Mouse (Mus musculus): ENCODE measurements at regions not wholly inside any gene's neighbourhood (a gene's known extent, or its start where the extent isn't known, plus 50 kb on each side); places are given as distances from the start of the nearest gene placed in this dataset.

DNA sequence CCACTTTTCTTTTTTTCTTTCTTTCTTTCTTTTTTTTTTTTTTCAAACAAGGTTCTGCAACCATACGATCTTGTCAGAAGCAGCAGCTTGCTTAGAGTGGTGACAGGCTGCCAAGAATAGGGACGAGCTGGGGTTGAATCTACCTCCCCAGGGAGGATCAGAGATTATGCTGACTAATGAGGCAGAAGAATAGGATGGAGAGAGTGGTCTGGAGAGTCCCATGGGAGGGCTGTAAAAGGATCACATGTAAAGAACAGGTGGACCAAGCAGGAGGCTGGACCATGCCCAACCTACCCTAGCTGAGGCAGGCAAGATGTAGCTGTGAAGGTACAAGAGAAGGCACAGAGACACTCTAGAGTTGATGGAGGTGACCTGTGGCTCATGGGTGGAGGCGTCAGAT, 274.4 kb upstream of the Trpc7 start:
- Histone ChIP-seq H3K27me3 (replicated peaks; ENCODE audit: control insufficient read depth, insufficient read depth, low read length) (no peaks in the 10 kb centered on the region), H3K27ac (ENCODE audit: low read length) (no peak overlapping the region), H3K4me2 (ENCODE audit: low read length) (no peak overlapping the region), H3K4me3 (replicated peaks; ENCODE audit: low read length) (no peak overlapping the region), H3K9me3 (ENCODE audit: control insufficient read depth, low read length) (no peaks in the 10 kb centered on the region), H3K4me1 (replicated peaks; ENCODE audit: control insufficient read depth, insufficient read depth, low read length) (no peaks in the 10 kb centered on the region), H3K36me3 (ENCODE audit: control insufficient read depth, insufficient read depth) (no peaks in the 10 kb centered on the region), H3K9ac (replicated peaks; ENCODE audit: low read depth, low read length) (no peak overlapping the region)
- WGBS, result 52% methylated on average over 3 of the region's 3 CpGs
- ATAC-seq, result no peak

DNA sequence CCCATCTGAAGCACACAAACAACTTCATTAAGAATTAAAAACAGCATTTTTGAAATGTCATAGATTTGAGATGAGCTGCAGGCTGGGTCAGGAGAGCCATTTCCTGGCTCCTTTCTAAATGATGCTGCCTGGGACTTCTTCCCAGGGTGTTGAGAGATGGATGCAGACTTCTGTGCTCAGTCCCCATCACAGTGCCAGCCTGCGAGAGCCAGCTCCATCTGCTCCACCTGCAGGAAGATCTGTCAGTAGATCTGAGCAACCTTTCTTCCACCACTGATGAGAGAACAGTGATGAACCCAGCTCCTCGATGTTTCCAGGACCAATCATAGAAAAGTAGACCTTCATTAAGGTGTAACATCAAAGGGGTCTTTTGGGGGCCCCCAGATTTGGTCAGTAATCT, 273.8 kb upstream of the Trpc7 start:
- Histone ChIP-seq H3K9ac (replicated peaks; ENCODE audit: low read depth, low read length) (no peak overlapping the region), H3K4me2 (ENCODE audit: low read length) (no peak overlapping the region), H3K4me3 (replicated peaks; ENCODE audit: low read length) (no peak overlapping the region), H3K4me1 (replicated peaks; ENCODE audit: control insufficient read depth, insufficient read depth, low read length) (no peaks in the 10 kb centered on the region), H3K27me3 (replicated peaks; ENCODE audit: control insufficient read depth, insufficient read depth, low read length) (no peaks in the 10 kb centered on the region), H3K27ac (ENCODE audit: low read length) (no peak overlapping the region), H3K9me3 (ENCODE audit: control insufficient read depth, low read length) (no peaks in the 10 kb centered on the region), H3K36me3 (ENCODE audit: control insufficient read depth, insufficient read depth) (no peaks in the 10 kb centered on the region)
- 89% methylated on average over 2 of the region's 2 CpGs for WGBS
- ATAC-seq, result no peak

DNA sequence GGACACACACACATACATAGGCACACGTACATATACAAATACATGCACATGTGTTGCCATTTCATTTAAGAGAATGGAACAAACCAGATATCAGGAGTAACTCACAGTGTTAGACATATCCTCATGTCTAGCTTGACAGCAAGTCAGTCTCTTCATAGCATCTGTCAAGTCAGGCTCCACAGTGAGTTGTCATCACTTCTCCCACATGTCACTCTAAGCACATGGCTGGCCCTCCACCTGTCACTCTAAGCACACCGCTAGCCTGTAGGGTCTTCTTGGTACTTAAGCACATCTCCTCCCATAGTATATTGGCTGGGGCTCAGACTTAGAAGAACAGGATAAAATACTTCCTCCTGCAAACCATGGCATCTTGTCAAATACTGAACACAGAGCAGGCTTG, 269.6 kb upstream of the Trpc7 start:
- 64% methylated on average over 2 of the region's 2 CpGs for WGBS
- Histone ChIP-seq H3K9me3 (ENCODE audit: control insufficient read depth, low read length) (no peaks in the 10 kb centered on the region), H3K9ac (replicated peaks; ENCODE audit: low read depth, low read length) (no peak overlapping the region), H3K4me1 (replicated peaks; ENCODE audit: control insufficient read depth, insufficient read depth, low read length) (no peaks in the 10 kb centered on the region), H3K27me3 (replicated peaks; ENCODE audit: control insufficient read depth, insufficient read depth, low read length) (no peaks in the 10 kb centered on the region), H3K27ac (ENCODE audit: low read length) (no peak overlapping the region), H3K4me3 (replicated peaks; ENCODE audit: low read length) (no peak overlapping the region), H3K36me3 (ENCODE audit: control insufficient read depth, insufficient read depth) (no peaks in the 10 kb centered on the region), H3K4me2 (ENCODE audit: low read length) (no peak overlapping the region)
- ATAC-seq, result no peak

DNA sequence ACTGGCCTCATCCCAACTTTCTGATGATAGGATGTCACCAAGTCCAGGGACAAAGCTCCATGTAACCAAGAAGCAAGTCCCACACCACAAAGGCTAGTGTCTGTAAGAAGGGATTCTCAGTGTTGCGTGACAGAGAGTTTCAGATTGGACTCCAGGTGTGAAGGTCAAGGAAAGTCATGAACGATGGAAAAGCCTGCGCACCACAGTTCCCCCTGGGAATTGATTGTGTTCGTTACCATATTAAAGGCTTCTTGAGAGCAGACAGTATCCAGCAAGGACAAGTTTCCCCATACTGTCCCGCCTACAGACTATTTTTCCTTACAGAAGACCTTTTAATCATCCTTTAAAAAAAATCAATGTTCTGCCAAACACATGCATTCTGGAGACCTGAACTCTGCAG, 257.0 kb upstream of the Trpc7 start:
- no peaks in the 10 kb centered on the region for H3K9me3 ChIP-seq (ENCODE audit: control insufficient read depth, low read length)
- ATAC-seq, result no peak
- no peak overlapping the region for H3K27ac ChIP-seq (ENCODE audit: low read length)
- no peaks in the 10 kb centered on the region for H3K27me3 ChIP-seq (replicated peaks; ENCODE audit: control insufficient read depth, insufficient read depth, low read length)
- H3K36me3 ChIP-seq (ENCODE audit: control insufficient read depth, insufficient read depth), result no peaks in the 10 kb centered on the region
- H3K4me2 ChIP-seq (ENCODE audit: low read length), result no peak overlapping the region
- 60% methylated on average over 5 of the region's 5 CpGs for WGBS
- H3K4me3 ChIP-seq (replicated peaks; ENCODE audit: low read length), result no peak overlapping the region
- H3K4me1 ChIP-seq (replicated peaks; ENCODE audit: control insufficient read depth, insufficient read depth, low read length), result no peaks in the 10 kb centered on the region
- no peak overlapping the region for H3K9ac ChIP-seq (replicated peaks; ENCODE audit: low read depth, low read length)

DNA sequence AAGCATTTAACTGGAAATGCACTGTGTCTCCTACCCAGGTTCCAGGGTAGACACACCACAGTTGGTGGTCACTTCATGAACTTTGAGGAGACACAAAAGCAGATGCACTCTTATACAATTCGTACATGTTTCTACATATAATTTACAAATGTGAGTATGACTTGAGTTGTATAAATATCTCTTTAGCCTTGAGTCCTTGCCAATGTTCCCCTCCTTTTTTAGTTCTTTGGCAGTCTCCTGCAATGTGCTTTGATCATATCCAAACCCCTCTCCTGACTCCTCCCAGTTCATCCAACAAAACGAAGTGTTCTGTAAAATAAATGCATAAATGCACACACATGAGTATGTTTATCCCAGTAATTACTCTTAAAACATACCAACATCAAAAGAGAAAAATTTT, 251.8 kb upstream of the Trpc7 start:
- 58% methylated on average over 2 of the region's 2 CpGs for WGBS

DNA sequence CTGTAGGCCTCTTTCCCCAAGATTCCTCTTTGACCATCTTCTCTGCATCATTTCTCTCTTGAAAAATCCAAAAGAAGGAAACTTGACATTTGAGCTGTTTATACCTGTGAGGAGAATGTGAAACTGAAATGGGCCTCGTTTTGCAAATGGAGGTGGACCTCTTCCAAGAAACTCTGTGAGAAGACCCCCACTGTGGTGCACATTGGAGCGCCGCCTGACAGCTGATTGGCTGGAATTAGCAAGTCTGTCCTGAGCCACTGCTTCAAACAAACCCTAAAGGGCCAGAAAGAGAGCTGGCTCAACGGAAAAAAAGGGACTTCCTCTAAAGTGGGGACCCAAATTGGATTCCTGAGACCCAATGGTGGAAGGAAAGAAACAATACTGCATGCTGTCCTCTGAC, 250.9 kb upstream of the Trpc7 start:
- H3K4me1 ChIP-seq (replicated peaks; ENCODE audit: control insufficient read depth, insufficient read depth, low read length), result peaks cover 24% of the 10 kb centered on the region
- WGBS, result 19% methylated on average over 4 of the region's 4 CpGs
- H3K9ac ChIP-seq (replicated peaks; ENCODE audit: low read depth, low read length), result no peak overlapping the region
- no peak for ATAC-seq
- H3K27ac ChIP-seq (ENCODE audit: low read length), result no peak overlapping the region
- no peaks in the 10 kb centered on the region for H3K27me3 ChIP-seq (replicated peaks; ENCODE audit: control insufficient read depth, insufficient read depth, low read length)
- no peak overlapping the region for H3K4me2 ChIP-seq (ENCODE audit: low read length)
- H3K4me3 ChIP-seq (replicated peaks; ENCODE audit: low read length), result no peak overlapping the region
- H3K36me3 ChIP-seq (ENCODE audit: control insufficient read depth, insufficient read depth), result no peaks in the 10 kb centered on the region
- no peaks in the 10 kb centered on the region for H3K9me3 ChIP-seq (ENCODE audit: control insufficient read depth, low read length)

More for the DNA sequence above, 251.8 kb upstream of the Trpc7 start:
- Histone ChIP-seq H3K9ac (replicated peaks; ENCODE audit: low read depth, low read length) (no peak overlapping the region), H3K4me3 (replicated peaks; ENCODE audit: low read length) (no peak overlapping the region), H3K27me3 (replicated peaks; ENCODE audit: control insufficient read depth, insufficient read depth, low read length) (no peaks in the 10 kb centered on the region), H3K27ac (ENCODE audit: low read length) (no peak overlapping the region), H3K36me3 (ENCODE audit: control insufficient read depth, insufficient read depth) (no peaks in the 10 kb centered on the region), H3K9me3 (ENCODE audit: control insufficient read depth, low read length) (no peaks in the 10 kb centered on the region), H3K4me2 (ENCODE audit: low read length) (no peak overlapping the region), H3K4me1 (replicated peaks; ENCODE audit: control insufficient read depth, insufficient read depth, low read length) (peaks cover 20% of the 10 kb centered on the region)
- no peak for ATAC-seq

GRCm38 (mm10) chr13:57145782-57146181, 250.0 kb upstream of the Trpc7 start:
- no peaks in the 10 kb centered on the region for H3K9me3 ChIP-seq (ENCODE audit: control insufficient read depth, low read length)
- no peaks in the 10 kb centered on the region for H3K36me3 ChIP-seq (ENCODE audit: control insufficient read depth, insufficient read depth)
- no peaks in the 10 kb centered on the region for H3K27me3 ChIP-seq (replicated peaks; ENCODE audit: control insufficient read depth, insufficient read depth, low read length)
- WGBS, result 19% methylated on average over 2 of the region's 2 CpGs
- ATAC-seq, result peak; percentile 65; the same call in 1 of the 2 replicates
- H3K4me3 ChIP-seq (replicated peaks; ENCODE audit: low read length), result no peak overlapping the region
- no peak overlapping the region for H3K9ac ChIP-seq (replicated peaks; ENCODE audit: low read depth, low read length)
- H3K4me1 ChIP-seq (replicated peaks; ENCODE audit: control insufficient read depth, insufficient read depth, low read length), result peaks cover 24% of the 10 kb centered on the region
- H3K4me2 ChIP-seq (ENCODE audit: low read length), result no peak overlapping the region
- H3K27ac ChIP-seq (ENCODE audit: low read length), result no peak overlapping the region

GRCm38 (mm10) chr13:57142851-57143250, 247.1 kb upstream of the Trpc7 start:
- Histone ChIP-seq H3K27ac (ENCODE audit: low read length) (no peak overlapping the region), H3K4me2 (ENCODE audit: low read length) (no peak overlapping the region), H3K9me3 (ENCODE audit: control insufficient read depth, low read length) (no peaks in the 10 kb centered on the region), H3K9ac (replicated peaks; ENCODE audit: low read depth, low read length) (no peak overlapping the region), H3K36me3 (ENCODE audit: control insufficient read depth, insufficient read depth) (no peaks in the 10 kb centered on the region), H3K4me1 (replicated peaks; ENCODE audit: control insufficient read depth, insufficient read depth, low read length) (peaks cover 24% of the 10 kb centered on the region), H3K4me3 (replicated peaks; ENCODE audit: low read length) (no peak overlapping the region), H3K27me3 (replicated peaks; ENCODE audit: control insufficient read depth, insufficient read depth, low read length) (no peaks in the 10 kb centered on the region)
- WGBS, result 37% methylated on average over 5 of the region's 5 CpGs
- no peak for ATAC-seq

GRCm38 (mm10) chr13:57142441-57142840, 246.6 kb upstream of the Trpc7 start:
- ATAC-seq, result no peak
- Histone ChIP-seq H3K4me1 (replicated peaks; ENCODE audit: control insufficient read depth, insufficient read depth, low read length) (peaks cover 24% of the 10 kb centered on the region), H3K9me3 (ENCODE audit: control insufficient read depth, low read length) (no peaks in the 10 kb centered on the region), H3K9ac (replicated peaks; ENCODE audit: low read depth, low read length) (no peak overlapping the region), H3K27me3 (replicated peaks; ENCODE audit: control insufficient read depth, insufficient read depth, low read length) (no peaks in the 10 kb centered on the region), H3K27ac (ENCODE audit: low read length) (no peak overlapping the region), H3K4me3 (replicated peaks; ENCODE audit: low read length) (no peak overlapping the region), H3K4me2 (ENCODE audit: low read length) (no peak overlapping the region), H3K36me3 (ENCODE audit: control insufficient read depth, insufficient read depth) (no peaks in the 10 kb centered on the region)
- 13% methylated on average over 2 of the region's 2 CpGs for WGBS

- WGBS, result 55% methylated on average over 9 of the region's 9 CpGs
- Histone ChIP-seq H3K4me3 (replicated peaks; ENCODE audit: low read length) (no peak overlapping the region), H3K9me3 (ENCODE audit: control insufficient read depth, low read length) (no peaks in the 10 kb centered on the region), H3K9ac (replicated peaks; ENCODE audit: low read depth, low read length) (no peak overlapping the region), H3K36me3 (ENCODE audit: control insufficient read depth, insufficient read depth) (no peaks in the 10 kb centered on the region), H3K27me3 (replicated peaks; ENCODE audit: control insufficient read depth, insufficient read depth, low read length) (no peaks in the 10 kb centered on the region), H3K4me1 (replicated peaks; ENCODE audit: control insufficient read depth, insufficient read depth, low read length) (no peaks in the 10 kb centered on the region), H3K4me2 (ENCODE audit: low read length) (no peak overlapping the region), H3K27ac (ENCODE audit: low read length) (no peak overlapping the region)
- ATAC-seq, result no peak
Measured at GRCm38 (mm10) chr13:57115936-57116335, 220.1 kb upstream of the Trpc7 start.
